Mouse (Mus musculus) c-Kit-negative CD71-positive TER-119-positive erythroid progenitor cells, embryonic 14.5 days (primary cell): ENCODE data around the gene Rcor3.

Experiments
- DNase-seq: peaks from one replicate; pipeline ENCODE4 v3.0.0-alpha.2; 2013; ENCODE audit warnings: low read depth, low spot score

Gene Rcor3

GRCm38 (mm10) chr1:192137926-192138910 lies at the start of gene Rcor3:
Gene Rcor3, minus strand, starts transcription at chr1:192138062.
- DNase-seq = peak; percentile 67

- DNase-seq = no peak
These were observed 43.9 kb upstream of the Rcor3 start for GRCm38 (mm10) chr1:192181696-192182257.

DNA sequence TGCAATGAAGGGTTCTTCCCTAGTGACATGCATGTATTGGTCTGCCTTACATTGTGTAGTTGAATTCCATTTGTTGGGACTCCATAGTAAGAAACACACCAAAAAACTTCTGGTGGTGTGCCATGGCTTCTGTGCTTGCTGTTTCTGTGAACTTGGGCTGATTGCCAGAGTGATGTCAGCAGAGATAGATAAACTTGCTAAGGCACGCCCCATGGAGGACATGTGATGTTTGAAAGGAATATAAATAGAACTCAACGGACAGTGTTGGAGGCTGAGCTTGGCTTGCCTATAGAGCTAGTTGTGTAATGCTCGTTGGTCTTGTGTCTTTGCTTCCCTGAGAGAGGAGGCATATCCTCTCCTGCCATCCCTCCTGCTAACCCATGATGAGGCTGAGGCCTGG lies 42.0 kb upstream of the Rcor3 start:
- no peak for DNase-seq

GRCm38 (mm10) chr1:192171477-192171876 lies 33.6 kb upstream of the Rcor3 start:
- no peak for DNase-seq

GRCm38 (mm10) chr1:192151179-192151578 lies 13.3 kb upstream of the Rcor3 start:
- no peak for DNase-seq

DNA sequence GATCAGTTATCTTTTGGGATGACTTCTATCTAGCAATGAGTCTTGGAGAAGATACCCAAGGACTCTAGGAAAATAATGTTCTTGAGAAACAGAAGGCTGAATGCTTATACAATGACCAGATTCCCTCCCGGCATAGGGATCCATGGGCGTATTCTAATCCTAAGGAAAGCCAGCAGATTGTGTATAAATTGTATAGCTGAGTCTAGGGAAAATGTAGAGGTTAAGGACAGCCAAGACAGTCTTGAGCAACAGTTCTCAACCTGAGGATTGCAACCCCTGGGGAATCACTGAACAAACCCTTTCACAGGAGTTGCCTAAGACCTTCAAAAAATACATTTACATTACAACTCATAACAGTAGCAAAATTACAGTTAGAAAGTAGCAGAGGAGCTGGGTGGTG lies 2.5 kb upstream of the Rcor3 start:
- no peak for DNase-seq

- peak; percentile 9 for DNase-seq
These were observed 454 bp downstream of the Rcor3 start for GRCm38 (mm10) chr1:192137291-192137925.

- peak; percentile 54 for DNase-seq
These were observed 1.1 kb downstream of the Rcor3 start for GRCm38 (mm10) chr1:192136561-192137290.

DNA sequence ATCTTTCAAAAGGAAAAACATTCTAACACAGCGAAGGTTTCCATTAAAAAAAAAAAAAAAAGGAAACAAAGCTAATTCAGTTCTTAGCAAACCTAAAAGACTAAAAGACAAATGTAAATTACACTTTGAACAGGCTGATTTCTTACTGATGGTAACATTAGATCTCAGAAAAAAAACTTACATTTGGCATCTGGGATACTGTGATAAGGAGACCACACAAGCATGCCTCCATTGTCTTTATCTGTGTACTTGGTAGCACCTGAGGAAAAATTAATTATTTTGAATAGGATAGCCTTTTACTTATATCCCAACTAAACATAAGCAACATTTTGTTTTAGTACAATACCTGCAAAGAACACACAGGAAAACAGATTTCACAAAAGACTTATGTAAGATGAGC lies 7.7 kb downstream of the Rcor3 start:
- no peak for DNase-seq

DNA sequence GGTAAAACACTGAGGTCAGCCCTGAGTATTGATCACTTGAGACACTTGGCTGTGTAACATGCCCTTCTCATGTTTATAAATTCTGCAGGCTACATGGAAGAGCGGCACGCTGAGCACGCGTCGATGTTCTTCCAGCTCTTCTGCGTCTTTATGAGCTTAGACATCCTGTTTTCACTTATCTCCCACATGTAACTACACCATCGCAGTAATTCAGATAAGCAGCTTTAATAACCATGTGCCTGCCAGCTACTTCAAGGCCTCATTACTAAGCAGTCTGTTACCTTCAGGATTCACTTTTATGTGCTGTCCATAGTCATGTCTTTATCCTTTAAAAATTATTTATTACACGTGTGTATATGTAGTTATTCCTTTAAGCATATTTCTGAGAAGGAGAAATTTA lies 9.5 kb downstream of the Rcor3 start:
- no peak for DNase-seq

GRCm38 (mm10) chr1:192125761-192126160 lies 12.1 kb downstream of the Rcor3 start:
- no peak for DNase-seq

GRCm38 (mm10) chr1:192116262-192116661 lies 21.6 kb downstream of the Rcor3 start:
- no peak for DNase-seq

DNA sequence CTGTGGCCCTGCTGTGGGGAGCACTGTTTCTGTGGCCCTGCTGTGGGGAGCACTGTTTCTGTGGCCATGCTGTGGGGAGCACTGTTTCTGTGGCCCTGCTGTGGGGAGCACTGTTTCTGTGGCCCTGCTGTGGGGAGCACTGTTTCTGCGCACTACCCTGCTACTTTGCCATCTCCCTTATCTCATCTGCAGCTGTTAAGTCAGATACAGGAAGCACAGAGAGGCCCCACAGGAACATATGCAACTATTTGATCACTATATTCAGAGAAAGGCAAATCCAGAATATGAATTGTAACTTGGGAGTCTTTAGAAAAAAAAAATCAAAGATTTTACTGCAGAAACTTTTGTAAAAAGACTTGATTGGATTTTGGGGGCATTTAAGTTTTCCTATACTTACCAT lies 22.5 kb downstream of the Rcor3 start:
- no peak for DNase-seq

DNA sequence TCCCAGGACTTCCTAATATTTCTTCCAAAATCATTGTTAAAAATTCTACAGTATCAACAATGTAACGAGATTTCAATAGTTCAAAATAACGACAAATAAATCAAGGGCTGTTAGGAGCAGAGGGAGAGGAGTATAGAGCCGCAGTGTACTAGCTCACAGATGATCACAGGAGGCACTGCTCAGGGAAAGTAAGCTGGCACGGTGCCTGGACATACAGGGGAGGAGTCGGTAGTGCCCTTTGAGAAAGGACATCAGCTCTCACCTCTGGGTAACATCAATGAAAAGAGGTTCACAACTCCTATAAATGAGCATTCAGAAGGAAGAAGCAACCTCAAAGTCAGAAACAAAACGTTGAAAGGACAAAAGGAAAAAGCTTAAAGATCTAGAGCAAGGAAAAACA lies 28.7 kb downstream of the Rcor3 start:
- no peak for DNase-seq

- DNase-seq = no peak
These were observed 30.5 kb downstream of the Rcor3 start for GRCm38 (mm10) chr1:192107352-192107751.

DNA sequence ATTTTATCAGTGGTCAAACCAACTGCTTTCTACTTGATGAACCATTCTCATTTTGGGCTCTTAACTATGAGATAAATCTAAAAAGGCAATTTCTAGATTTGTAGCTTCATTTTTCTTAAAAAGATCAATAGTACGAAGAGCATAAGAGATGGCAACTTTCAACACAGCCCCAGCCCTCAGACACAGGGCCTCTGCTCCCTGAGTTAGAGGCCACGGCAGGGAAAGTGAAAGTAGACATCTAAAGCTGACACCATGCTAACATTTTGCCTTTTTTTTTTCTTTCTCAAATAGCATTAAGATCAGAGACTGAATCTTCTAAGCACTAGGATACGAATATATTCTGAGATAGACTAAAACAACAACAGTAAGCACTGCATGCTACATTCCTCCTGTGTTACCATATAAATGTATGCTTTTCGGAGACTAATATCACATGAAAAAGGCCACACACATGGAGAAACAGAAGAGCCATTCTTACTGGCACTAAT lies 31.9 kb downstream of the Rcor3 start:
- no peak for DNase-seq

DNA sequence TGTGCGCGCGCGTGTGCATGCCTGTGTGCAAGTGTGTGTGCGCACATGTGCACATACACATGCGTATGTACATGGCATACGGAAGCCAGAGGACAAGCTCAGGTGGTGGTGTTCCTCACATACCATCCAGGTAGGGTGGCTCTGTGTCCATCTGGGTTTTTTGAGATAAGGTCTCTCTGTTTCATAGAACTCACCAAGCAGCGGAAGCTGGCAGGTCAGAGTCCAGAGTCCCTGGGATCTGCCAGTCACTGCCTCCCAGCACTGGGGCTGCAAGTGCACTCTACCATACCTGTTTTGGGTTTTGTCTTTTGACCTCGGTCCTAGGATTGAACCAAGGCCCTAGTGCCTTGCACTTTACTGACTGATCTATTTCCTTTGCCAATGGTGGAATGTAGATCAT lies 33.8 kb downstream of the Rcor3 start:
- no peak for DNase-seq

GRCm38 (mm10) chr1:192103176-192103575 lies 34.7 kb downstream of the Rcor3 start:
- DNase-seq = no peak

DNA sequence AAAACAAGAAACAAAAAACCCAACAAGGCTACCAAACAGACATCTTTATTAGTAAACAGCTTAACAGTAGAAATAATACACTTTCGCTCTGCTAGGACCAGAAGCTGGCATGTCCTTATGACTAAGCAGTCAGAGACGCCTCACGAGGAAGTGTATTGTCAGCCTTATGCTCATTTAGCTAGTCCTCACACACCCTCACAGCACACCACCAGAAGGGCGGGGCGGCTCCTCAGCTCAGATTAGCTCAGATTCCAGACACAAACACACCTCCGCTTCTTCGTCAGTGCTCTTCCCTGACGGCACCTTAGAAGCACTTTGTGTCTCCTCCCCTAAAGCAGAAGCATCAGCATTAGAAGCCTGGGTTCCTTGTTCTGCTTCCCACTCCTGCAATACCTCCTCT lies 36.5 kb downstream of the Rcor3 start:
- DNase-seq = no peak

DNA sequence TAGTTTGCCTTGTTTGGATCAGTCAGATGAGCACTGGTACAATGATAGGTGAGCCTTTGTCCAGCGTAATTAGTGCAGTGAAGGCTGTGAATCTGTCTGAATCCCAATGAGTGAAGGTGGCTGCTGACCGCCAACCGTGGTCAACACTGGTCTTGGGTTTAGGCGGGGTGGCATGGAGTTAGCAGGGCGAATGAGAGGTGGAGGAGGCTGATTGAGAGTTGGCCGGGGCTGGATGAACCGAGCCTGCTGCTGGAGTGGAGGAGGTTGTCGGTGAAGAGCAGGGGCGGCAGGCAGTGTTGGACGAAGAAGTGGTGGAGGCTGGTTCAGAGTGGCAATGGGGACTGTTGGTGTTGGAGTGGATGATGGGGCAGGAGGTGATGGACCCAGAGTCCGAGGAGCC lies 37.1 kb downstream of the Rcor3 start:
- DNase-seq = no peak

DNA sequence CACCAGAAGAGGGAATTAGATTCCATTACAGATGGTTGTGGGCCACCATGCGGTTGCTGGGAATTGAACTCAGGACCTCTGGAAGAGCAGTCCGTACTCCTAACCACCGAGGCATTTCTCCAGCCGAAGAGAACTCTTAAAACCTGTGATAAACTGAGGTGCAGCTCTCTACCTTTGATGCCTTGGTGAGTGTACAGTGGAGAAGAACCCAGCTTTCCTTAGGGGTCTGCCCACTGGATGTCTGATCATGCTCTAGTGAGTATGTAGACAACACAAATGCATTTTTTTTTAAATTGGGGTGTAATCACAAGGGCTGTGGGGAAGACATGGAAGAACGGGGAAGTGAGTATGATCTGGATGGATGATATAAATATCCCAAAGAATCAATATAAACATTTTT lies 42.2 kb downstream of the Rcor3 start:
- DNase-seq = no peak
